Mouse (Mus musculus) embryonic facial prominence, embryonic 14.5 days (tissue): ENCODE measurements around the gene Cdhr3. TPM values are rescaled to one million over a fixed set of nuclear protein-coding genes. Genes with fewer than 3 reads are reported as not detected.
"Not testable (repeated sequence)": the region's sequence is repeated elsewhere in the genome, so short reads cannot be mapped to it uniquely, and the experiment has no call there.

Source experiments
- ATAC-seq: fragments of 200-750 bp; cut with Nextera tagmentation; 2 replicates; pipeline ENCODE4 v1.8.0; 2017; ENCODE audit warnings: low read depth, moderate number of reproducible peaks, moderate TSS enrichment
- DNase-seq: peaks from one replicate; pipeline ENCODE4 v3.0.0-alpha.2; 2015; ENCODE audit warnings: low spot score
- H3K27ac ChIP-seq: fragments of 300-500 bp; sonication (generic); replicated peaks from 2 replicates; pipeline ENCODE4 v1.5.1; 2014; ENCODE audit warnings: low read depth, mild to moderate bottlenecking, low read length, moderate library complexity
- H3K27me3 ChIP-seq: fragments of 300-500 bp; sonication (generic); replicated peaks from 2 replicates; pipeline ENCODE4 v1.6.1; 2014; ENCODE audit warnings: low read length; ENCODE audit not compliant: control insufficient read depth, insufficient read depth
- H3K36me3 ChIP-seq: fragments of 300-500 bp; sonication (generic); 2 replicates; pipeline ENCODE4 v1.6.1; 2014; ENCODE audit warnings: low read length, mixed read lengths; ENCODE audit not compliant: control insufficient read depth, insufficient read depth
- H3K4me1 ChIP-seq: fragments of 300-500 bp; sonication (generic); 2 replicates; pipeline ENCODE4 v1.6.1; 2014; ENCODE audit warnings: antibody characterized with exemption, low read length; ENCODE audit not compliant: control insufficient read depth, insufficient read depth
- H3K4me2 ChIP-seq: fragments of 300-500 bp; sonication (generic); 2 replicates; pipeline ENCODE4 v1.6.1; 2014; ENCODE audit warnings: low read depth, mild to moderate bottlenecking, low read length, moderate library complexity, mixed read lengths
- H3K4me3 ChIP-seq: fragments of 300-500 bp; sonication (generic); 2 replicates; pipeline ENCODE4 v1.5.1; 2014; ENCODE audit warnings: low read depth, mild to moderate bottlenecking, low read length
- H3K9ac ChIP-seq: fragments of 300-500 bp; sonication (generic); 2 replicates; pipeline ENCODE4 v1.6.1; 2014; ENCODE audit warnings: low read depth, mild to moderate bottlenecking, low read length, moderate library complexity, mixed read lengths
- H3K9me3 ChIP-seq: fragments of 300-500 bp; sonication (generic); 2 replicates; pipeline ENCODE4 v1.6.1; 2016; ENCODE audit warnings: low read length; ENCODE audit not compliant: control insufficient read depth
- WGBS: fragments of 180-500 bp; shearing (Covaris S2); extraction: QIAGEN DNeasy Blood & Tissue Kit; methylation state at CpG from one replicate; pipeline ENCODE4 v1.1.7; 2014; 5-methylcytosine and 5-hydroxymethylcytosine counted together
- polyA plus RNA-seq: library from polyadenylated mRNA; unstranded; fragments of >200 nt; fragmentation: Nextera tagmentation; extraction: Ambion mirVana; gene quantifications from 2 replicates; pipeline ENCODE4 v1.2.1, GENCODE M21; 2014

Cdhr3 gene
- polyA plus RNA-seq, 1 experiment from 2014 or later = 1.6 TPM

DNA sequence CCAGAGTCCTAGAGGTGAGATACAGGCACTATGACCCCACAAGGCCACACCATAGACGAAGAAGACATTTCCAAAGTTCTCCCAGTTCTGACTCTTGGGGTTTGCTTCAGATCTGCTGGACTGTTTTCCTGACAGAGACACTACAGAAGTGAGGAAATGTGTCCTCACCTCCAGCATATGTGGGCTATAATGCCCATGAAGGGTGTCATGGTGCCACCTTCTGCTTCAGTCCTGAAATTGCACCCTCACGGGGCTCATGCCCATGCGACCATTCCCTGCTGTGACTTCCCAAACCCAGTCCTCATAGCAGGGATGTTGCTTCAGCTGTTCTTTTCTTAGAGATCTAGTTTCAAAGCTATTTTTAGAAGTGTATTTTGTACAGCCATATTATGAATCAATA is 82.6 kb downstream of the Cdhr3 start:
- H3K36me3 ChIP-seq = no peaks in the 10 kb centered on the region
- ATAC-seq (0 out of 2 replicates have a peak, but pooled peaks have one; percentile 24), DNase-seq (peak; percentile 54)
- H3K4me3 ChIP-seq = no peak overlapping the region
- H3K4me1 ChIP-seq = peaks cover 20% of the 10 kb centered on the region
- 45% methylated on average over 3 of the region's 3 CpGs for WGBS
- H3K9me3 ChIP-seq = no peaks in the 10 kb centered on the region
- H3K27ac ChIP-seq = no peak overlapping the region; the same call in 1 of the 2 replicates
- no peaks in the 10 kb centered on the region for H3K27me3 ChIP-seq
- H3K4me2 ChIP-seq = no peak overlapping the region
- no peak overlapping the region for H3K9ac ChIP-seq

DNA sequence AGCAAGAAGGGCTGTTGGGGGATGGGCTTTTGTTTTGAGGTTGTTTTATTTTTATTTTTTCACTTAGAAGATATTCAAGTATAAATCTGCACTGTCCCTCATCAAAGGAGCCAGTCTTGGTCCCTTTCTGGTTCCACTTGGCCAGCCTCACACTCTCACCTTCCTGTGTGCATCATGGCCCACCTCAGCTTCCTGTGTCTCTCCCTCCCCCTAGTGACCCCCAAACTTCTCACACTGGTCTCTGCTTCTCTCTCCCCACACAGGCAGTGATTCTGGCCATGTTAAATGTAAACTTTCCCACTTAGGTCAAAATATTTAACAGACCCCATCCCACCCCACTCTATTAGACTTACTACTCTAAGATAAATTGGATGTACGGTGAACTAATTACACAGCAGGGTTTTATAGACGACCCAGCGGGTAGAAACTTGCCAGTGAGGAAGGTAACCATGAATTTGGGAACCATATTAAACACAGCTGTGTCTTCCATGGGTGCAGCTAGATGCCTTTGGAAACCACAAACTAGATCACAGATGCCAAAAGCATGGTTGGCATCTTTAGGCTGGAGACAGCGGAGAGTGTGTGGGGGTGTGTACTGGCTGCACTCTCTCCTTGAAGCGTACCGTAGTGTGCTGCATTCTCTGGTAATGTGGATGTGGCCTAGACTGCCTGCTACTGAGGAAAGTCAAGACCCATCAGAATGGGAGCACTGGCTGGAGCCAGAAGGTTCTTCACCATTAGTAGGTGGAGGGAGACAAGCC is 83.3 kb downstream of the Cdhr3 start:
- H3K4me1 ChIP-seq = peaks cover 20% of the 10 kb centered on the region
- no peak overlapping the region; the same call in 1 of the 2 replicates for H3K27ac ChIP-seq

DNA sequence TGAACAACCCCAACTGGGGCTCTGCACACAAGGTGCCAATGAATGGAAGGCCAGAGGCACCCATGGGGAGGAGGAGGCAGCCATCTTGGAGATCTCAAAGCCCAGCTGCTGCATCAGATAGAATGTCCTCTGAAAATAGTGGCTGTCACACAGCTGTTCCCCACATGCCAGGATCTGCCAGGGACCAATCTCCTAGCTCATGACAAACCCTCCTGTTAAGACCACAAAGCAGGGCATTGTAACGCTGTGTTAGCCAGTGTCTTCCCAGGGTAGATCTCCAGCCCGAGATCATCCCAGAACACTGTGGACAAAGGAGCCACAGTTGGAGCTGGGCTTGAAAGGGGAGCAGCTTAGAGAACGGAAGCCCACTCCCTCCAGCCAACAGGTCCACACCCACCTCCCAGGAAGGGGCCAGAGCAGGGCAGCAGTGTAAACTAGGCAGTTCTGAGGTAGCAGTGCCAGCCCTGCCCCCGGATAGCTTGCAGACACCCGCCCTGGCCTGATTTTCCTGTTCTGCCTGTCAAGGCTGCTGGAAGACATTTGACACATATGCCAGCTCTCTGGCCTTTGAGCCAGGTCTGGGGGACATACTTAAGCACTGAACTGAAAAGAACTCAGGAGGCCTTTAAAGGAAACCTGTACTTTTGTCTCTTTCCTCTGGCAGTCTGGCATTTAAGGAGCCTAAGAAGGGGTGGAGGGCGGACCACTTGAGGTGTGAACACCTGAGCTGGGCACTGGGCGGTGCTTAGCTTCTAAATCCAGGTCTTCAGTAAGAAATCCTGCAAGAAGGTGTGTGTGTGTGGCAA is 84.2 kb downstream of the Cdhr3 start:
- peak; percentile 90 for ATAC-seq
- peak overlapping the region; percentile 1 for H3K4me2 ChIP-seq
- WGBS = 31% methylated on average over 7 of the region's 7 CpGs

More for the DNA sequence above, 83.3 kb downstream of the Cdhr3 start:
- Histone ChIP-seq H3K36me3 (no peaks in the 10 kb centered on the region), H3K27me3 (no peaks in the 10 kb centered on the region), H3K9ac (no peak overlapping the region), H3K4me3 (no peak overlapping the region), H3K4me2 (no peak overlapping the region), H3K9me3 (no peaks in the 10 kb centered on the region)
- ATAC-seq = peak; percentile 38; the same call in 1 of the 2 replicates
- WGBS = 66% methylated on average over 6 of the region's 6 CpGs
- peak; percentile 64 for DNase-seq

DNA sequence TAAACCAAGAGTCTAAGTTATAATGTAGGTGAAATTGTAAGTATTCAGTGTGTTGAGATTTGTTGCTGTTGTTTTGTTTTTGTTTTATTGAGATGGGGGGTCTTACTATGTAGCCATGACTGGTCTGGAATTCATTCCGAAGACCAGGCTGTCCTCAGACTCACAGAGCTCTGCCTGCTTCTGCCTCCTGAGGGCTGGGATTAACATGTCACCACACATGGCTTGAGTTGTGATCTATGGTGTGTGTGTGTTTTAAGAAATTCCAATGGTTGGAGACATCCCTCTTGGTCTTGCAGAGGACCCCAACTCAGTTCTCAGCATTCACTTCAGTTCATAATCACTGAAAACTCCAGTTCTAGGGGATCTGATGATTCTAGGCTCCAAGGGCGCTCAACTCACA is 85.5 kb downstream of the Cdhr3 start:
- Histone ChIP-seq H3K27ac (no peak overlapping the region), H3K9me3 (no peaks in the 10 kb centered on the region), H3K36me3 (no peaks in the 10 kb centered on the region), H3K27me3 (no peaks in the 10 kb centered on the region), H3K4me2 (no peak overlapping the region), H3K9ac (no peak overlapping the region), H3K4me1 (peaks cover 20% of the 10 kb centered on the region), H3K4me3 (no peak overlapping the region)
- ATAC-seq (no peak), DNase-seq (no peak)
- WGBS = 95% methylated on average over 2 of the region's 2 CpGs

More for the DNA sequence above, 84.2 kb downstream of the Cdhr3 start:
- Histone ChIP-seq H3K27ac (peak overlapping the region; percentile 45), H3K36me3 (no peaks in the 10 kb centered on the region), H3K9ac (no peak overlapping the region), H3K27me3 (no peaks in the 10 kb centered on the region), H3K4me3 (no peak overlapping the region), H3K9me3 (no peaks in the 10 kb centered on the region), H3K4me1 (peaks cover 20% of the 10 kb centered on the region)
- peak; percentile 84 for DNase-seq

DNA sequence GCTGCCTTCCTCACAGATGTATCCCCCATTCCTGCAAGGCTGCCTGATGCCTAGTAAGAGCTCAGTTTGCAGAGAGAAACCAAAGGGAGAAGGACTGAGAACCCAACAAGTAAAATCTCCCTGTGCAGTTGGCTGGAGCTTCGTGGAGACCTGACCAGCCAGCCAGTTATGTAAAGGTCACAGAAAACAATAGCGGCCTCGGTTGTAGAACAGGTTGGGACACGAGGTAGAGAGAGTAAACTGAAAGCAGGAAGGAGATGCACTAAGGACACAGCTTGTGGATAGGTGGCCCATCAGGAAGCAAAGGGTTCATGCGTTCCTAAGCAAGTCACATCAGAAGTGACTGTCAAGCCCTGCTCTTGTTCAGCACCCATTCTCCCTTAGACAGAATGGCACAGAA is 86.8 kb downstream of the Cdhr3 start:
- no peak overlapping the region for H3K4me2 ChIP-seq
- ATAC-seq (no peak), DNase-seq (no peak)
- H3K4me1 ChIP-seq = peaks cover 20% of the 10 kb centered on the region
- no peak overlapping the region for H3K27ac ChIP-seq
- 84% methylated on average over 5 of the region's 5 CpGs for WGBS
- H3K9me3 ChIP-seq = no peaks in the 10 kb centered on the region
- H3K4me3 ChIP-seq = no peak overlapping the region
- no peak overlapping the region for H3K9ac ChIP-seq
- no peaks in the 10 kb centered on the region for H3K27me3 ChIP-seq
- H3K36me3 ChIP-seq = no peaks in the 10 kb centered on the region

DNA sequence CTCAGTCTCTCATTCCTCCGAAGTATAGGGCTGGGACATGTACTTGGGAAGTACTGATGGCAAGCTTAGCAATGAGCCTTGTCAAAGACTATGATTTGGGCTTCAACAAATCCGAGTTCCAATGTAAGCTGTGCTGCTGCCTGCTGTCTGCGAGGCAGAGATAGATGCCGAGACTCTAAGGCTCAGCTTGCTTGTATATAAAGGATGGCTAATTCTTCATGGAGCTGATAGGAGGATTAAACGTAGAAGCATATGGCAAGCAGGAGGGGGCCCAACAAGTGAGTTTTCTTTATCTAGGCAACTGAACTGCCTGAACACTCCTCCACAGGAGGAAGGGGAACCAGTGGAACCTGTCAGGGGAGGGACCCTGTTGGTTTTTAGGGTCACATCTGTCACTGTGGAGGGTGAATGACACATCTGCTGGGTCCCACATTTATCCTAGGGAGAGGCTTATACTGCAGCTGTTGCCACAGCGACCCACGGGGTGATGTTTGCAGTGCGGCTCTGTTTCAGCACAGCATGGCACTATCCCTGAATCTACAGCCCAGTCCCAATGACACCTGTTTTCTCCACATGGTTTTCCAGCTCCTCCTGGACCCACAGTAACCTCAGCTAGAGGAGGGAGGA is 89.2 kb downstream of the Cdhr3 start:
- WGBS = 57% methylated on average over 8 of the region's 8 CpGs
- peaks cover 9% of the 10 kb centered on the region for H3K4me1 ChIP-seq
- no peak overlapping the region for H3K4me2 ChIP-seq
- H3K27ac ChIP-seq = no peak overlapping the region
- no peaks in the 10 kb centered on the region for H3K36me3 ChIP-seq
- H3K4me3 ChIP-seq = no peak overlapping the region
- no peaks in the 10 kb centered on the region for H3K9me3 ChIP-seq
- H3K9ac ChIP-seq = no peak overlapping the region
- DNase-seq (peak; percentile 68), ATAC-seq (peak; percentile 47; the same call in 1 of the 2 replicates)
- no peaks in the 10 kb centered on the region for H3K27me3 ChIP-seq

DNA sequence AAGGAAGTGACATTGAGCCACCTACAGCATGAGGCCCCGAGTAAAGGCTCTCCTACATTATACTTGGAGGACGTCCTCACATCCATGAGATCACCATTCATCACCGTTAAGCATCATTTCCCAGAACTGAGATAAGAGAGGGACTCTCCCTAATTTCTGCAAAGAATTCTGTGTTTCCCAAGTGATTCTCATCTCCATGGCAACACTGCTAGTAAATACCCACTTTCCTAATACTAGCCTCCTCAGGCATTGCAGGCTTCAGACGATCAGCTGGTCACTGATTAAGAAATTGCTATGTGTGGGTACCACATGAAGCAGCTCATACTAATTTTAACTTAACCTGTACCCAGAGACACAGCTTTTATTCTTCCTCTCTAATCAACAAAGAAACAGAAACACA is 92.3 kb downstream of the Cdhr3 start:
- H3K4me1 ChIP-seq = peaks cover 4% of the 10 kb centered on the region
- no peaks in the 10 kb centered on the region for H3K27me3 ChIP-seq
- WGBS = 66% methylated on average over 4 of the region's 4 CpGs
- ATAC-seq (peak; percentile 26; the same call in 1 of the 2 replicates), DNase-seq (no peak)
- H3K27ac ChIP-seq = no peak overlapping the region
- H3K4me3 ChIP-seq = no peak overlapping the region
- H3K9me3 ChIP-seq = no peaks in the 10 kb centered on the region
- no peak overlapping the region for H3K4me2 ChIP-seq
- H3K9ac ChIP-seq = no peak overlapping the region
- no peaks in the 10 kb centered on the region for H3K36me3 ChIP-seq

DNA sequence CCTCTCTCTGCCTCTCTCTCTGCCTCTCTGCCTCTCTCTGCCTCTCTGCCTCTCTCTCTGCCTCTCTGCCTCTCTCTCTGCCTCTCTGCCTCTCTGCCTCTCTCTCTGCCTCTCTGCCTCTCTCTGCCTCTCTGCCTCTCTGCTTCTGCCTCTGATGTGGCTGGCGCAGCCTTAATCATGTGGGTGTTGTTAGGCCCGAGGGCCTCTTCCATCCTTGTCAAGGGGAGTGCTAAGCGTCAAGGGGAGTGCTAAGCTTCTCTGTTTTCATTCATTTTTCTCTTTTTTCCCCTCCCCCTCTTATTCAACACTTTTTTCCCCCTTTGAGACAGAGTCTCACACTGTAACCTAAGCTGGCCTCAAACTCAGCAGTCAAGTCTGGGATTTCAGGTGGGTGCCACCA is 92.9 kb downstream of the Cdhr3 start:
- not testable (repeated sequence) for H3K9ac ChIP-seq, H3K4me2 ChIP-seq, H3K9me3 ChIP-seq, H3K27ac ChIP-seq, H3K27me3 ChIP-seq, H3K36me3 ChIP-seq, H3K4me3 ChIP-seq, DNase-seq
- ATAC-seq = peak; percentile 56; the same call in 1 of the 2 replicates
- H3K4me1 ChIP-seq = peaks cover 10% of the 10 kb centered on the region
- 16% methylated on average over 3 of the region's 3 CpGs for WGBS
